ENCODE assay signal across 8 mouse cellular contexts in the genomic region with DNA sequence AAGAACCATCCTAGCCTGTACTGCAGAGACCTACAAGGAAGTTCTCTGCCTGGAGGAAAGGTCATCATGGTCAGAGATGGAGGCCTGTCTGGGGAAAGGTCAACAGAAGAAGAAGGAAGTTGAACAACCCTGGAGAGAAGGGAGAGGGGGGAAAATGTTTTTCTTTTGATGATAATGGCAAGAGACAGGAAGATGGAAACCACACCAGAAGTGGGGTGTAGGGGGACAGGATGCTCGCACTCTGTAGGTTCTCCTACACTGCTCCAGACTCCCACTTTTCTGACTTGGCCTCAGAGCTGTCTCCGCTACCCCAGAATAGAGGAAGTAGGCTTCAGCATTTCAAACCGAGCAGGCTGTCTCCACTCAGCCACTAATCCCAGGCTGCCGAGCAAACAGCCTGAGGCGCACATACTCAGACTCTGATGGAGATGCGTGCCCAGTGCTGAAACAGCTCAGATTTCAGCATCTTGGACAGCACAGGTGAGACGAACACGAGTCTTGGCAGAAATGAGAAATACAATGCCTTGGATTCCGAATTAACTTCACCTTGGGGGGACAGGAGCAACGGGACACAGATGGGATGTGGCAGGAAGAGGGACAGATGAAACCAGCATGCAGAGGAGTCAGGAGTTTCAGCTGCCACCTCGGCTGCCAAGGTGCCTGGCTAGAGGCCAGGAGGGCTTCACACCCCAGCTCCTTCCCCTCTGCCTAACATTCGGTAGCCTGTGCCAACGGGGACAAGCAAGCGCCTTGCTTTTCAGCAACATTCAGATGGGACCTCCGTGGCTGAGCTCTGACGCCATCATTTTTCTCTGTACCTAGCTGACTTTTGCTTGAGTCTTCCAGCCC. TPM values are rescaled to one million over a fixed set of nuclear protein-coding genes. Genes with fewer than 3 reads are reported as not detected.
A peak's percentile ranks its signal among the peaks of the same experiment; 100 is the strongest.
DNase-seq lines count a peak whose midpoint lies in the region; ATAC-seq lines count a peak whose summit lies in the region.

No protein-coding gene starts in this region.

- peak overlapping the region; percentile 29; the same call in 1 of the 2 replicates for H3K9ac ChIP-seq in heart, embryonic 15.5 days
- no peak overlapping the region for H3K9ac ChIP-seq in midbrain, embryonic 11.5 days (ENCODE audit: low read length)

- H3K27ac ChIP-seq in heart, embryonic 15.5 days, result peak overlapping the region; percentile 90
- H3K27ac ChIP-seq in midbrain, embryonic 11.5 days (ENCODE audit: low read depth, low read length), result no peak overlapping the region

- ATAC-seq in heart, embryonic 15.5 days (replicated peaks; ENCODE audit: insufficient number of reproducible peaks, insufficient read depth, low FRiP score, low read depth), result peak; percentile 54
- ATAC-seq in midbrain, embryonic 11.5 days (ENCODE audit: low FRiP score), result no peak

- peaks cover 26% of the 10 kb centered on the region; the same call in 1 of the 2 replicates for H3K36me3 ChIP-seq in heart, embryonic 15.5 days
- no peaks in the 10 kb centered on the region for H3K36me3 ChIP-seq in midbrain, embryonic 11.5 days (ENCODE audit: control insufficient read depth, insufficient read depth, low read length)

- 12% methylated on average over 16 of the region's 16 CpGs for WGBS in heart, embryonic 15.5 days
- 26% methylated on average over 16 of the region's 16 CpGs for WGBS in midbrain, embryonic 11.5 days

- H3K4me2 ChIP-seq in heart, embryonic 15.5 days, result peak overlapping the region; percentile 60
- peak overlapping the region; percentile 35 for H3K4me2 ChIP-seq in midbrain, embryonic 11.5 days

- DNase-seq in urinary bladder, adult 2 months (ENCODE audit: low spot score), result peak; percentile 19
- no peak for DNase-seq in urinary bladder, postnatal 4 days (ENCODE audit: low spot score in 2 of 2)
- peak; percentile 75 to 80 for DNase-seq in cerebellum, postnatal 25 days
- peak; percentile 71 for DNase-seq in kidney, postnatal 14 days
- no peak for DNase-seq in midbrain, embryonic 11.5 days (ENCODE audit: low spot score, missing footprints)
- DNase-seq in thymus, postnatal 14 days, result peak; percentile 55
- DNase-seq in urinary bladder, postnatal 10 days (ENCODE audit: low spot score), result no peak

- peaks cover 54% of the 10 kb centered on the region for H3K4me1 ChIP-seq in heart, embryonic 15.5 days (replicated peaks)
- H3K4me1 ChIP-seq in midbrain, embryonic 11.5 days (ENCODE audit: control insufficient read depth, insufficient read depth, low read length), result peaks cover 20% of the 10 kb centered on the region

- no peaks in the 10 kb centered on the region for H3K27me3 ChIP-seq in heart, embryonic 15.5 days
- H3K27me3 ChIP-seq in midbrain, embryonic 11.5 days (ENCODE audit: control insufficient read depth, insufficient read depth, low read length), result no peaks in the 10 kb centered on the region

- peak overlapping the region; percentile 24; the same call in 1 of the 2 replicates for H3K4me3 ChIP-seq in heart, embryonic 15.5 days
- no peak overlapping the region for H3K4me3 ChIP-seq in midbrain, embryonic 11.5 days (ENCODE audit: low read depth, low read length)

- H3K9me3 ChIP-seq in heart, embryonic 15.5 days (replicated peaks), result no peaks in the 10 kb centered on the region
- H3K9me3 ChIP-seq in midbrain, embryonic 11.5 days (ENCODE audit: control insufficient read depth, low read length), result no peaks in the 10 kb centered on the region

RNA-seq across cellular contexts. Expression of a gene that starts 49.6 kb away (rescaled TPM):
- 21.6 and 22.7 TPM in 2 replicates for polyA plus RNA-seq in urinary bladder, adult 2 months (2012; rRNA removed)
- 31.7 and 33.5 TPM in 2 replicates for polyA plus RNA-seq in heart, embryonic 15.5 days (2015; fragmentation: Nextera tagmentation; extraction: Ambion mirVana)
- polyA plus RNA-seq in midbrain, embryonic 11.5 days (2014; fragmentation: Nextera tagmentation; extraction: Ambion mirVana), result 12.2 and 13.6 TPM in 2 replicates

Comparison
In these comparisons a context has a peak if more than half of its experiments do, and no peak if none do; other contexts are left out.
1. DNase-seq: peak in urinary bladder, adult 2 months (single experiment), cerebellum, postnatal 25 days (2 of 2), kidney, postnatal 14 days (single experiment) and thymus, postnatal 14 days (single experiment); none in urinary bladder, postnatal 4 days (0 of 2), midbrain, embryonic 11.5 days (single experiment) and urinary bladder, postnatal 10 days (single experiment).